Mouse (Mus musculus) heart, embryonic 12.5 days (tissue): Measurements from ENCODE around the gene Src. TPM values are rescaled to one million over a fixed set of nuclear protein-coding genes. Genes with fewer than 3 reads are reported as not detected.

Source experiments
- ATAC-seq: fragments of 200-750 bp; cut with Nextera tagmentation; 2 replicates; pipeline ENCODE4 v1.8.0; 2017; ENCODE audit warnings: moderate TSS enrichment, moderate library complexity; ENCODE audit not compliant: insufficient number of reproducible peaks, low FRiP score
- H3K27ac ChIP-seq: fragments of 300-500 bp; sonication (generic); 2 replicates; pipeline ENCODE4 v1.5.1; 2016; ENCODE audit warnings: mild to moderate bottlenecking, moderate library complexity; ENCODE audit not compliant: poor library complexity, severe bottlenecking
- H3K27me3 ChIP-seq: fragments of 300-500 bp; sonication (generic); replicated peaks from 2 replicates; pipeline ENCODE4 v1.6.1; 2016; ENCODE audit warnings: mild to moderate bottlenecking, moderate library complexity
- H3K36me3 ChIP-seq: fragments of 300-500 bp; sonication (generic); 2 replicates; pipeline ENCODE4 v1.6.1; 2016; ENCODE audit warnings: mild to moderate bottlenecking, moderate library complexity
- H3K4me1 ChIP-seq: fragments of 300-500 bp; sonication (generic); replicated peaks from 2 replicates; pipeline ENCODE4 v1.6.1; 2016; ENCODE audit warnings: mild to moderate bottlenecking
- H3K4me2 ChIP-seq: fragments of 300-500 bp; sonication (generic); 2 replicates; pipeline ENCODE4 v1.6.1; 2016; ENCODE audit warnings: mild to moderate bottlenecking, moderate library complexity
- H3K4me3 ChIP-seq: fragments of 300-500 bp; sonication (generic); 2 replicates; pipeline ENCODE4 v1.5.1; 2016; ENCODE audit warnings: mild to moderate bottlenecking
- H3K9ac ChIP-seq: fragments of 300-500 bp; sonication (generic); 2 replicates; pipeline ENCODE4 v1.6.1; 2016; ENCODE audit warnings: mild to moderate bottlenecking, moderate library complexity
- H3K9me3 ChIP-seq: fragments of 300-500 bp; sonication (generic); replicated peaks from 2 replicates; pipeline ENCODE4 v1.6.1; 2016; ENCODE audit warnings: mild to moderate bottlenecking, moderate library complexity
- WGBS: fragments of 180-500 bp; shearing (Covaris S2); methylation state at CpG from one replicate; pipeline ENCODE4 v1.1.7; 2016; 5-methylcytosine and 5-hydroxymethylcytosine counted together
- polyA plus RNA-seq: library from polyadenylated mRNA; unstranded; fragments of >200 nt; fragmentation: Nextera tagmentation; extraction: Ambion mirVana; gene quantifications from 2 replicates; pipeline ENCODE4 v1.2.1, GENCODE M21; 2016

The Src gene
- polyA plus RNA-seq, 1 experiment from 2014 or later = 10.9 TPM

GRCm38 (mm10) chr2:157510031-157510430 lies 91.8 kb downstream of the Src start:
- no peaks in the 10 kb centered on the region for H3K9me3 ChIP-seq
- peaks cover 44% of the 10 kb centered on the region for H3K27me3 ChIP-seq
- peaks cover 22% of the 10 kb centered on the region for H3K4me1 ChIP-seq
- H3K4me2 ChIP-seq = no peak overlapping the region
- no peak for ATAC-seq
- H3K4me3 ChIP-seq = no peak overlapping the region
- no peak overlapping the region for H3K9ac ChIP-seq
- H3K27ac ChIP-seq = no peak overlapping the region
- 80% methylated on average over 4 of the region's 4 CpGs for WGBS
- H3K36me3 ChIP-seq = no peaks in the 10 kb centered on the region

- WGBS = 72% methylated on average over 9 of the region's 9 CpGs
- H3K27me3 ChIP-seq = peaks cover 17% of the 10 kb centered on the region
- H3K4me1 ChIP-seq = peaks cover 15% of the 10 kb centered on the region
- ATAC-seq = no peak
- no peaks in the 10 kb centered on the region for H3K36me3 ChIP-seq
- H3K9ac ChIP-seq = no peak overlapping the region
- H3K4me3 ChIP-seq = no peak overlapping the region
- H3K9me3 ChIP-seq = no peaks in the 10 kb centered on the region
- no peak overlapping the region for H3K27ac ChIP-seq
- H3K4me2 ChIP-seq = no peak overlapping the region
Observed at GRCm38 (mm10) chr2:157512859-157513258, 94.6 kb downstream of the Src start.

GRCm38 (mm10) chr2:157513737-157514208 lies 95.5 kb downstream of the Src start:
- Histone ChIP-seq H3K36me3 (no peaks in the 10 kb centered on the region), H3K4me1 (peaks cover 15% of the 10 kb centered on the region), H3K27me3 (0 out of 2 replicates have a peak, but pooled peaks cover 14% of the 10 kb centered on the region), H3K4me2 (no peak overlapping the region), H3K4me3 (no peak overlapping the region), H3K9me3 (no peaks in the 10 kb centered on the region), H3K9ac (no peak overlapping the region), H3K27ac (no peak overlapping the region)
- no peak for ATAC-seq
- WGBS = 35% methylated on average over 9 of the region's 9 CpGs

- Histone ChIP-seq H3K36me3 (no peaks in the 10 kb centered on the region), H3K4me2 (no peak overlapping the region), H3K9me3 (no peaks in the 10 kb centered on the region), H3K27me3 (0 out of 2 replicates have a peak, but pooled peaks cover 14% of the 10 kb centered on the region), H3K4me3 (no peak overlapping the region), H3K4me1 (peaks cover 15% of the 10 kb centered on the region), H3K27ac (no peak overlapping the region), H3K9ac (no peak overlapping the region)
- ATAC-seq = no peak
- WGBS = 10% methylated on average over 4 of the region's 4 CpGs
Observed at GRCm38 (mm10) chr2:157514353-157514752, 96.1 kb downstream of the Src start.

- Histone ChIP-seq H3K4me1 (peaks cover 15% of the 10 kb centered on the region), H3K4me3 (no peak overlapping the region), H3K9me3 (no peaks in the 10 kb centered on the region), H3K9ac (no peak overlapping the region), H3K36me3 (no peaks in the 10 kb centered on the region), H3K4me2 (no peak overlapping the region), H3K27ac (no peak overlapping the region), H3K27me3 (no peaks in the 10 kb centered on the region)
- ATAC-seq = no peak
- WGBS = 47% methylated on average over 6 of the region's 6 CpGs
Observed at GRCm38 (mm10) chr2:157517526-157517925, 99.3 kb downstream of the Src start.

GRCm38 (mm10) chr2:157518451-157518850 lies 100.2 kb downstream of the Src start:
- ATAC-seq = no peak
- no peak overlapping the region for H3K9ac ChIP-seq
- WGBS = 63% methylated on average over 7 of the region's 7 CpGs
- H3K9me3 ChIP-seq = no peaks in the 10 kb centered on the region
- H3K4me2 ChIP-seq = no peak overlapping the region
- no peak overlapping the region for H3K27ac ChIP-seq
- H3K36me3 ChIP-seq = no peaks in the 10 kb centered on the region
- H3K4me1 ChIP-seq = peaks cover 15% of the 10 kb centered on the region
- H3K27me3 ChIP-seq = no peaks in the 10 kb centered on the region
- no peak overlapping the region for H3K4me3 ChIP-seq

- peaks cover 6% of the 10 kb centered on the region for H3K4me1 ChIP-seq
- WGBS = 52% methylated on average over 6 of the region's 6 CpGs
- H3K4me2 ChIP-seq = no peak overlapping the region
- no peaks in the 10 kb centered on the region for H3K27me3 ChIP-seq
- no peaks in the 10 kb centered on the region for H3K9me3 ChIP-seq
- no peak overlapping the region for H3K27ac ChIP-seq
- H3K9ac ChIP-seq = no peak overlapping the region
- ATAC-seq = no peak
- no peaks in the 10 kb centered on the region for H3K36me3 ChIP-seq
- no peak overlapping the region for H3K4me3 ChIP-seq
Observed at GRCm38 (mm10) chr2:157519452-157519851, 101.2 kb downstream of the Src start.

- ATAC-seq = no peak
- Histone ChIP-seq H3K4me1 (no peaks in the 10 kb centered on the region), H3K27me3 (no peaks in the 10 kb centered on the region), H3K9ac (no peak overlapping the region), H3K27ac (no peak overlapping the region), H3K4me2 (no peak overlapping the region), H3K4me3 (no peak overlapping the region), H3K36me3 (no peaks in the 10 kb centered on the region), H3K9me3 (no peaks in the 10 kb centered on the region)
- WGBS = 52% methylated on average over 5 of the region's 5 CpGs
Observed at GRCm38 (mm10) chr2:157520496-157520895, 102.3 kb downstream of the Src start.

Other genes with a start within 250 kb of the Src start
- 20.7 and 21.4 TPM in 2 replicates for gene Rbl1, start 213.9 kb upstream of the Src start, polyA plus RNA-seq
- gene Rpn2, start 139.4 kb upstream of the Src start, polyA plus RNA-seq = 202 and 207 TPM in 2 replicates
- gene Mroh8, start 138.9 kb upstream of the Src start, polyA plus RNA-seq = 0.22 and 0.46 TPM in 2 replicates
- gene Ghrh, start 70.9 kb upstream of the Src start, polyA plus RNA-seq = not detected in 2 replicates
- gene Manbal, start 50.9 kb upstream of the Src start, polyA plus RNA-seq = 53.5 and 56.4 TPM in 2 replicates
- gene Nnat, start 141.6 kb downstream of the Src start, polyA plus RNA-seq = 169 and 173 TPM in 2 replicates
- 35.9 and 37.0 TPM in 2 replicates for gene Blcap, start 152.8 kb downstream of the Src start, polyA plus RNA-seq